Mouse (Mus musculus): Measurements from ENCODE around the gene Ftl1.

Ftl1 gene

GRCm38 (mm10) chr7:45451344-45451982 is 8.2 kb downstream of the Ftl1 start:
- no peak for DNase-seq (ENCODE audit: low read depth, low spot score)

GRCm38 (mm10) chr7:45449974-45450373 is 9.7 kb downstream of the Ftl1 start:
- DNase-seq (ENCODE audit: low read depth, low spot score): no peak

- DNase-seq (ENCODE audit: low read depth, low spot score): no peak
Observed at GRCm38 (mm10) chr7:45447325-45447990, 12.2 kb downstream of the Ftl1 start.

GRCm38 (mm10) chr7:45446589-45446988 is 13.1 kb downstream of the Ftl1 start:
- DNase-seq (ENCODE audit: low read depth, low spot score): no peak

- no peak for DNase-seq (ENCODE audit: low read depth, low spot score)
Observed at GRCm38 (mm10) chr7:45443526-45444420, 15.9 kb downstream of the Ftl1 start.

GRCm38 (mm10) chr7:45437521-45438276 is 22.0 kb downstream of the Ftl1 start, which contains the start of gene Ruvbl2:
Gene Ruvbl2 (minus strand): TSS chr7:45438096.
- no peak for DNase-seq (ENCODE audit: low read depth, low spot score)

GRCm38 (mm10) chr7:45437046-45437445 is 22.6 kb downstream of the Ftl1 start:
- no peak for DNase-seq (ENCODE audit: low read depth, low spot score)

- no peak for DNase-seq (ENCODE audit: low read depth, low spot score)
Observed at GRCm38 (mm10) chr7:45436444-45436843, 23.2 kb downstream of the Ftl1 start.

- no peak for DNase-seq (ENCODE audit: low read depth, low spot score)
Observed at GRCm38 (mm10) chr7:45435038-45435437, 24.6 kb downstream of the Ftl1 start.

- DNase-seq (ENCODE audit: low read depth, low spot score): peak; percentile 100
Observed at GRCm38 (mm10) chr7:45434203-45435015, 25.3 kb downstream of the Ftl1 start, which contains the start of gene Gys1. Gene Gys1 (plus strand): TSS chr7:45434844.

GRCm38 (mm10) chr7:45433835-45434202 is 25.9 kb downstream of the Ftl1 start:
- DNase-seq (ENCODE audit: low read depth, low spot score): no peak

- no peak for DNase-seq (ENCODE audit: low read depth, low spot score)
Observed at GRCm38 (mm10) chr7:45426556-45426955, 33.1 kb downstream of the Ftl1 start.

GRCm38 (mm10) chr7:45421194-45421593 is 38.5 kb downstream of the Ftl1 start:
- DNase-seq (ENCODE audit: low read depth, low spot score): no peak

- DNase-seq (ENCODE audit: low read depth, low spot score): no peak
Observed at GRCm38 (mm10) chr7:45420615-45420919, 39.1 kb downstream of the Ftl1 start, which contains the start of gene Lhb. Gene Lhb (plus strand): TSS chr7:45420820.

GRCm38 (mm10) chr7:45419859-45420614 is 39.6 kb downstream of the Ftl1 start:
- no peak for DNase-seq (ENCODE audit: low read depth, low spot score)

GRCm38 (mm10) chr7:45417962-45418492 is 41.7 kb downstream of the Ftl1 start:
- DNase-seq (ENCODE audit: low read depth, low spot score): no peak

- no peak for DNase-seq (ENCODE audit: low read depth, low spot score)
Observed at GRCm38 (mm10) chr7:45415636-45416035, 44.0 kb downstream of the Ftl1 start.

GRCm38 (mm10) chr7:45414740-45415224 is 44.9 kb downstream of the Ftl1 start:
- DNase-seq (ENCODE audit: low read depth, low spot score): no peak

- no peak for DNase-seq (ENCODE audit: low read depth, low spot score)
Observed at GRCm38 (mm10) chr7:45413864-45414739, 45.6 kb downstream of the Ftl1 start.

All from retina, adult 2 months (tissue).